Mouse (Mus musculus) intestine, embryonic 15.5 days (tissue): ENCODE results near the gene Acvr1b. TPM values are rescaled to one million over a fixed set of nuclear protein-coding genes. Genes with fewer than 3 reads are reported as not detected.

Experiments used
- ATAC-seq: fragments of 200-750 bp; cut with Nextera tagmentation; 2 replicates; pipeline ENCODE4 v1.8.0; 2017; ENCODE audit warnings: moderate TSS enrichment, moderate library complexity
- H3K27ac ChIP-seq: fragments of 300-500 bp; sonication (generic); 2 replicates; pipeline ENCODE4 v1.5.1; 2015; ENCODE audit warnings: mild to moderate bottlenecking, inconsistent platforms
- H3K27me3 ChIP-seq: fragments of 300-500 bp; sonication (generic); replicated peaks from 2 replicates; pipeline ENCODE4 v1.6.1; 2015; ENCODE audit warnings: inconsistent platforms
- H3K36me3 ChIP-seq: fragments of 300-500 bp; sonication (generic); 2 replicates; pipeline ENCODE4 v1.6.1; 2015; ENCODE audit warnings: inconsistent platforms
- H3K4me1 ChIP-seq: fragments of 300-500 bp; sonication (generic); replicated peaks from 2 replicates; pipeline ENCODE4 v1.6.1; 2015; ENCODE audit warnings: inconsistent platforms
- H3K4me2 ChIP-seq: fragments of 300-500 bp; sonication (generic); replicated peaks from 2 replicates; pipeline ENCODE4 v1.6.1; 2015; ENCODE audit warnings: mild to moderate bottlenecking, inconsistent platforms
- H3K4me3 ChIP-seq: fragments of 300-500 bp; sonication (generic); replicated peaks from 2 replicates; pipeline ENCODE4 v1.5.1; 2015; ENCODE audit warnings: inconsistent platforms
- H3K9ac ChIP-seq: fragments of 300-500 bp; sonication (generic); 2 replicates; pipeline ENCODE4 v1.6.1; 2015; ENCODE audit warnings: inconsistent platforms
- H3K9me3 ChIP-seq: fragments of 300-500 bp; sonication (generic); 2 replicates; pipeline ENCODE4 v1.6.1; 2016; ENCODE audit warnings: inconsistent platforms
- WGBS: fragments of 180-500 bp; shearing (Covaris S2); methylation state at CpG from one replicate; pipeline ENCODE4 v1.1.7; 2015; 5-methylcytosine and 5-hydroxymethylcytosine counted together
- polyA plus RNA-seq: library from polyadenylated mRNA; unstranded; fragments of >200 nt; fragmentation: Nextera tagmentation; extraction: Ambion mirVana; gene quantifications from 2 replicates; pipeline ENCODE4 v1.2.1, GENCODE M21; 2015

Acvr1b gene
- polyA plus RNA-seq, 1 experiment from 2014 or later, result 9.3 TPM

- Histone ChIP-seq H3K27me3 (no peaks in the 10 kb centered on the region), H3K4me3 (peak overlapping the region; percentile 23), H3K4me1 (peaks cover 39% of the 10 kb centered on the region), H3K36me3 (no peaks in the 10 kb centered on the region), H3K4me2 (peak overlapping the region; percentile 65), H3K9me3 (no peaks in the 10 kb centered on the region), H3K27ac (peak overlapping the region; percentile 15; the same call in 1 of the 2 replicates), H3K9ac (peak overlapping the region; percentile 41; the same call in 1 of the 2 replicates)
- peak; percentile 35; the same call in 1 of the 2 replicates for ATAC-seq
- WGBS, result 10% methylated on average over 28 of the region's 28 CpGs
Observed at GRCm38 (mm10) chr15:101238885-101239511, 65.1 kb downstream of the Acvr1b start.

GRCm38 (mm10) chr15:101239821-101240220 lies 66.0 kb downstream of the Acvr1b start:
- WGBS, result 67% methylated on average over 8 of the region's 8 CpGs
- no peak overlapping the region for H3K9ac ChIP-seq
- no peak overlapping the region for H3K4me3 ChIP-seq

GRCm38 (mm10) chr15:101240799-101241204 lies 66.9 kb downstream of the Acvr1b start:
- peak; percentile 31; the same call in 1 of the 2 replicates for ATAC-seq
- Histone ChIP-seq H3K4me1 (peaks cover 30% of the 10 kb centered on the region), H3K36me3 (no peaks in the 10 kb centered on the region), H3K27me3 (no peaks in the 10 kb centered on the region), H3K4me2 (peak overlapping the region; percentile 65), H3K9me3 (no peaks in the 10 kb centered on the region), H3K4me3 (peak overlapping the region; percentile 28), H3K27ac (peak overlapping the region; percentile 30; the same call in 1 of the 2 replicates), H3K9ac (peak overlapping the region; percentile 17; the same call in 1 of the 2 replicates)
- 2% methylated on average over 10 of the region's 10 CpGs for WGBS

More at GRCm38 (mm10) chr15:101239821-101240220, 66.0 kb downstream of the Acvr1b start:
- H3K36me3 ChIP-seq, result no peaks in the 10 kb centered on the region
- H3K27ac ChIP-seq, result no peak overlapping the region
- peaks cover 37% of the 10 kb centered on the region for H3K4me1 ChIP-seq
- H3K27me3 ChIP-seq, result no peaks in the 10 kb centered on the region
- no peak for ATAC-seq
- no peak overlapping the region for H3K4me2 ChIP-seq
- H3K9me3 ChIP-seq, result no peaks in the 10 kb centered on the region

DNA sequence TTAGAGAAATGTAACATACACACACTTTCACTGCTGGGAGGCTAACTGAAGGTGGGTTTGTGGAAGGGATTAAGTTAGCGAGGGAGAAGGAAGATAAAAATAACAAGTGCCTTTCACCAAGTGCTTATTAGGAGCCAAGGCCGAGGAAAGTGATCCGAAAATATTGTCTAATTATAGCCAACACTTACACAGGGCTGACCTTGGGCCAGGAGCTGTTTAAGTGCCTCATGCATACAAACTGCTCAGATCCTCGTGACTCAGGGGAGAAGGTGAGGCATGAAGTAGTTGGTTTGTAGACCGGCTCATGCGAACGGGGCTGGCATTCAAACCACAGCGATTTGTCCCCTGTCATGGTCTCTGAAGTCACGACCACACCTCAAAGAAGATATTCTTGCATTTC lies 67.4 kb downstream of the Acvr1b start:
- peak overlapping the region; percentile 65 for H3K4me2 ChIP-seq
- no peaks in the 10 kb centered on the region for H3K27me3 ChIP-seq
- peak overlapping the region; percentile 30 for H3K27ac ChIP-seq
- H3K36me3 ChIP-seq, result no peaks in the 10 kb centered on the region
- H3K4me3 ChIP-seq, result peak overlapping the region; percentile 28; the same call in 1 of the 2 replicates
- WGBS, result 50% methylated on average over 9 of the region's 9 CpGs
- H3K9me3 ChIP-seq, result no peaks in the 10 kb centered on the region
- H3K4me1 ChIP-seq, result peaks cover 28% of the 10 kb centered on the region
- ATAC-seq, result no peak
- H3K9ac ChIP-seq, result peak overlapping the region; percentile 17; the same call in 1 of the 2 replicates

DNA sequence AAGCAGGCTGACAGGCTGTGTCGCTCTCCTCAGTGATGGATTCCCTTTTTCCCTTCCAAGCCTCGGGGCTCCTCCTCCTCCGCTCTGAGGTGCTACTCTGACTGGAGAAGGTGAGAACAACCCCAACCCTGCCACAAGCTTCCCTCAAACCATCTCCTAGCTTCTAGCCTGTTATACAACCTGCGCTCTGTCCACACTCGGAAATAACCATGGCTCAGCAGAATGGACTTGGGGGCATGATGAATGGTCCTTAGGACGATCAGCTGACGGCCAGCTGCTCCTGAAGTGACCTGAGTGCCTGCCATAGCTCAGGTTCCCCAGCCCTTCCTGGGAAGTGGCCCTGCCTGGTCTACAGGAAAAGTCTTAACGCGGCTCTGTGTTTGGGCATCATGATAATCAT lies 68.0 kb downstream of the Acvr1b start:
- H3K4me1 ChIP-seq, result peaks cover 28% of the 10 kb centered on the region
- no peaks in the 10 kb centered on the region for H3K9me3 ChIP-seq
- H3K9ac ChIP-seq, result no peak overlapping the region
- peak overlapping the region; percentile 30; the same call in 1 of the 2 replicates for H3K27ac ChIP-seq
- H3K27me3 ChIP-seq, result no peaks in the 10 kb centered on the region
- no peak for ATAC-seq
- H3K4me2 ChIP-seq, result peak overlapping the region; percentile 65; the same call in 1 of the 2 replicates
- H3K36me3 ChIP-seq, result no peaks in the 10 kb centered on the region
- WGBS, result 60% methylated on average over 9 of the region's 9 CpGs
- no peak overlapping the region for H3K4me3 ChIP-seq

- H3K4me2 ChIP-seq, result no peak overlapping the region
- ATAC-seq, result no peak
- no peak overlapping the region for H3K4me3 ChIP-seq
- H3K27ac ChIP-seq, result no peak overlapping the region
- no peaks in the 10 kb centered on the region for H3K9me3 ChIP-seq
- peaks cover 33% of the 10 kb centered on the region for H3K4me1 ChIP-seq
- no peaks in the 10 kb centered on the region for H3K27me3 ChIP-seq
- H3K36me3 ChIP-seq, result no peaks in the 10 kb centered on the region
- WGBS, result 18% methylated on average over 8 of the region's 8 CpGs
- H3K9ac ChIP-seq, result no peak overlapping the region
Observed at GRCm38 (mm10) chr15:101242645-101243044, 68.8 kb downstream of the Acvr1b start.

- no peak for ATAC-seq
- Histone ChIP-seq H3K4me1 (peaks cover 34% of the 10 kb centered on the region), H3K27ac (no peak overlapping the region), H3K9me3 (no peaks in the 10 kb centered on the region), H3K27me3 (no peaks in the 10 kb centered on the region), H3K9ac (no peak overlapping the region), H3K4me3 (no peak overlapping the region), H3K4me2 (no peak overlapping the region), H3K36me3 (no peaks in the 10 kb centered on the region)
- 67% methylated on average over 3 of the region's 3 CpGs for WGBS
Observed at GRCm38 (mm10) chr15:101244012-101244411, 70.1 kb downstream of the Acvr1b start.

- Histone ChIP-seq H3K27ac (peak overlapping the region; percentile 77), H3K9ac (peak overlapping the region; percentile 31)
- 2% methylated on average over 56 of the region's 56 CpGs for WGBS
Observed at GRCm38 (mm10) chr15:101246231-101247154, 72.6 kb downstream of the Acvr1b start.

GRCm38 (mm10) chr15:101247155-101247498 lies 73.3 kb downstream of the Acvr1b start:
- no peak for ATAC-seq
- H3K9ac ChIP-seq, result no peak overlapping the region
- peak overlapping the region; percentile 69; the same call in 1 of the 2 replicates for H3K27ac ChIP-seq
- peaks cover 23% of the 10 kb centered on the region for H3K4me1 ChIP-seq
- peak overlapping the region; percentile 61; the same call in 1 of the 2 replicates for H3K4me2 ChIP-seq
- H3K9me3 ChIP-seq, result no peaks in the 10 kb centered on the region
- H3K4me3 ChIP-seq, result no peak overlapping the region
- no peaks in the 10 kb centered on the region for H3K36me3 ChIP-seq
- no peaks in the 10 kb centered on the region for H3K27me3 ChIP-seq
- WGBS, result 79% methylated on average over 1 of the region's 1 CpGs

More at GRCm38 (mm10) chr15:101246231-101247154, 72.6 kb downstream of the Acvr1b start:
- H3K4me3 ChIP-seq, result peak overlapping the region; percentile 37
- ATAC-seq, result peak; percentile 98
- no peaks in the 10 kb centered on the region for H3K36me3 ChIP-seq
- peak overlapping the region; percentile 62 for H3K4me2 ChIP-seq
- H3K27me3 ChIP-seq, result no peaks in the 10 kb centered on the region
- H3K9me3 ChIP-seq, result no peaks in the 10 kb centered on the region
- H3K4me1 ChIP-seq, result peaks cover 26% of the 10 kb centered on the region

- Histone ChIP-seq H3K9ac (no peak overlapping the region), H3K4me3 (no peak overlapping the region), H3K4me2 (no peak overlapping the region), H3K4me1 (peaks cover 20% of the 10 kb centered on the region), H3K27ac (peak overlapping the region; percentile 57), H3K27me3 (no peaks in the 10 kb centered on the region), H3K9me3 (no peaks in the 10 kb centered on the region), H3K36me3 (no peaks in the 10 kb centered on the region)
- ATAC-seq, result no peak
- WGBS, result 46% methylated on average over 5 of the region's 5 CpGs
Observed at GRCm38 (mm10) chr15:101248029-101248710, 74.3 kb downstream of the Acvr1b start.

DNA sequence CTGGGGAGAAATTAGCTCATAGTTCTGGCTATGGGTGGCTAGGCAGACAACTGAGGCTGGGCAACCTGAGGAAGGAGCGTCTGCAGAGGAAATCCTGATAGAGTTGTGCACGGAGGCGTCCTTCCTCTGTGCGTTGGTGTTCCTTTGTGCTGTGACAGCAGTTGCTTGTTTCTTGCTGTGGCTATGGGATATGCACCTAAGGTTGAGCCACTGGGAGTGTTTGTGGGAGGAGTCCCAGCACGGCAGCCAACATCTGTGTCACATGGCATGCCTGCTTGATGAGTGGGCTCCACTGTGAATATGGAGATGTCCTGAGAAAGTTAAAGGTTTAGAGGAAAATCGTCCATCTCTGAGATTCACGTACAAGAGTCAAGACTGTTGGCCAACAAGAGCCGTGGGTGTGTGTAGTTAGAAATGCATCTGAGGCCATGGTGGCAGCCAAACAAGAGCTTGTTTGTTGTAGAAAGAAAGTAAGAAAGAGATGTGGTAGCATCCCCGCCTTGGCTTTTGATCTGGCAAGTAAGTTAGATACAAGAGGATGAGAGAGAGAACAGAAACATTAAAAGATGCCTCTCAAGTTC lies 76.4 kb downstream of the Acvr1b start:
- WGBS, result 75% methylated on average over 9 of the region's 9 CpGs
- ATAC-seq, result no peak

More for the DNA sequence above, 76.4 kb downstream of the Acvr1b start:
- Histone ChIP-seq H3K27ac (no peak overlapping the region), H3K9ac (no peak overlapping the region), H3K27me3 (no peaks in the 10 kb centered on the region), H3K4me2 (no peak overlapping the region), H3K9me3 (no peaks in the 10 kb centered on the region), H3K4me3 (no peak overlapping the region), H3K4me1 (peaks cover 28% of the 10 kb centered on the region), H3K36me3 (no peaks in the 10 kb centered on the region)
